Mouse (Mus musculus) forebrain, embryonic 14.5 days (tissue): ENCODE data around the gene Stab2. TPM values are rescaled to one million over a fixed set of nuclear protein-coding genes. Genes with fewer than 3 reads are reported as not detected.

ENCODE experiments used
- ATAC-seq: fragments of 200-750 bp; cut with Nextera tagmentation; 2 replicates; pipeline ENCODE4 v1.8.0; 2017; ENCODE audit warnings: mild to moderate bottlenecking, moderate library complexity
- DNase-seq: peaks from one replicate; pipeline ENCODE4 v3.0.0-alpha.2; 2015; ENCODE audit warnings: low spot score
- H3K27ac ChIP-seq: fragments of 300-500 bp; sonication (generic); 2 replicates; pipeline ENCODE4 v1.5.1; 2014; ENCODE audit warnings: low read depth, mild to moderate bottlenecking, control low read depth, low read length, moderate library complexity
- H3K27me3 ChIP-seq: fragments of 300-500 bp; sonication (generic); replicated peaks from 2 replicates; pipeline ENCODE4 v1.6.1; 2014; ENCODE audit warnings: low read length, control low read depth, mixed read lengths; ENCODE audit not compliant: control insufficient read depth, insufficient read depth
- H3K36me3 ChIP-seq: fragments of 300-500 bp; sonication (generic); 2 replicates; pipeline ENCODE4 v1.6.1; 2014; ENCODE audit warnings: low read length, control low read depth; ENCODE audit not compliant: control insufficient read depth, insufficient read depth
- H3K4me1 ChIP-seq: fragments of 300-500 bp; sonication (generic); 2 replicates; pipeline ENCODE4 v1.6.1; 2014; ENCODE audit warnings: antibody characterized with exemption, low read length, control low read depth; ENCODE audit not compliant: control insufficient read depth, insufficient read depth
- H3K4me2 ChIP-seq: fragments of 300-500 bp; sonication (generic); 2 replicates; pipeline ENCODE4 v1.6.1; 2014; ENCODE audit warnings: mild to moderate bottlenecking, control low read depth, low read length
- H3K4me3 ChIP-seq: fragments of 300-500 bp; sonication (generic); 2 replicates; pipeline ENCODE4 v1.5.1; 2014; ENCODE audit warnings: low read depth, low read length, control low read depth
- H3K9ac ChIP-seq: fragments of 300-500 bp; sonication (generic); 2 replicates; pipeline ENCODE4 v1.6.1; 2014; ENCODE audit warnings: mild to moderate bottlenecking, low read length, control low read depth, moderate library complexity
- H3K9me3 ChIP-seq: fragments of 300-500 bp; sonication (generic); replicated peaks from 2 replicates; pipeline ENCODE4 v1.6.1; 2016; ENCODE audit warnings: low read length, control low read depth, mixed read lengths; ENCODE audit not compliant: control insufficient read depth
- WGBS: fragments of 180-500 bp; shearing (Covaris S2); extraction: QIAGEN DNeasy Blood & Tissue Kit; methylation state at CpG from one replicate; pipeline ENCODE4 v1.1.7; 2014; 5-methylcytosine and 5-hydroxymethylcytosine counted together
- polyA plus RNA-seq: library from polyadenylated mRNA; unstranded; fragments of >200 nt; fragmentation: Nextera tagmentation; extraction: Ambion mirVana; gene quantifications from 2 replicates; pipeline ENCODE4 v1.2.1, GENCODE M21; 2014

Gene Stab2
- polyA plus RNA-seq, 1 experiment from 2014 or later = 0.25 TPM

DNA sequence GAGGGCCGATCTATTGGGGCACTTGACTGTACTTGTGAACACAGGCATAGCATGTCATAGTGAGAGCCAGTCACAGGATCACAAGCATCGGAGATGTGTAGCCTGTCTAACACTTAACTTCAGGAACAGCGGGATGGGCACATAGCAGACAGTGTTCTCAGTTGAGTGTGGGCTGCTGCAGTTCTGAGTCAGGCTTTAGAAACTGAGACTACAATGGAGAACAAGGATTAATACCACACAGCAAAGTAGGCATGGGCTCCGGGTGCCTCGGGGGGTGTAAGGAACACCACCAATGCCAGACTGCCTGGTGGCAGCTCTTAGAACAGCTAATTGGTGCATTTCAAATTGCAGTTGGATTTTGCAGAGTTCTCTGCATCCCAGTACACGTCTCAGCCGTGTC, 186.8 kb downstream of the Stab2 start:
- peaks cover 8% of the 10 kb centered on the region for H3K4me1 ChIP-seq
- no peak overlapping the region for H3K27ac ChIP-seq
- H3K9ac ChIP-seq = no peak overlapping the region
- WGBS = 87% methylated on average over 7 of the region's 7 CpGs
- H3K36me3 ChIP-seq = no peaks in the 10 kb centered on the region; the same call in 1 of the 2 replicates
- H3K4me3 ChIP-seq = no peak overlapping the region
- H3K9me3 ChIP-seq = no peaks in the 10 kb centered on the region
- DNase-seq (no peak), ATAC-seq (no peak)
- H3K4me2 ChIP-seq = no peak overlapping the region
- no peaks in the 10 kb centered on the region for H3K27me3 ChIP-seq

DNA sequence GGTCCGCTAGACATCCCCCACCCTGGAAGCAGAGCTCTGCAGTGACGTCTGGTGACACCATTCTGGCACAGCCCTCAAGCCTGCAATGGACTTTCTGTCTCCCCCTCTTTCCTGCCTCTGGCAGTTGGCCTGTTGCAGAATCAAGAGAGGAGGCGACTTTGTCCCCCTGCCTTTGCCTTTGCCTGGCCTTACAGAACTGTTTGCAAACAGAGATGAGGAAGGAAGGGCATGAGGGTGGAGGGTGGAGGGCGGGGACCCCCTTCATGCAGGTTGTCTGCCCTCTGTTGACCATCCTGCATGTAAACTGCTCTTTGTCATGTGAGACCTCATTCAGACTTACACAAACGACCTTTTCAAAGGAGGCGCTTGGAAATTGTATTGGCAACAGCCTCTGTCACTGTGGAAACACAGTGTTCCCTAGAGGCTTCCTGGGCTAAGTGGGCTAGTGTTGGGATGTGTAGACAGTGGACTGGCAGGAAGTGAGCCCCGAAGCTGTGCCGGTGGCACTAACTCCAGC, 188.1 kb downstream of the Stab2 start:
- Histone ChIP-seq H3K4me2 (no peak overlapping the region), H3K4me1 (peaks cover 6% of the 10 kb centered on the region), H3K27me3 (no peaks in the 10 kb centered on the region), H3K9me3 (no peaks in the 10 kb centered on the region), H3K9ac (no peak overlapping the region), H3K27ac (0 out of 2 replicates have a peak overlapping the region, but pooled peaks have one; percentile 17), H3K4me3 (no peak overlapping the region), H3K36me3 (no peaks in the 10 kb centered on the region; the same call in 1 of the 2 replicates)
- DNase-seq (peak; percentile 72), ATAC-seq (peak; percentile 76)
- WGBS = 16% methylated on average over 8 of the region's 8 CpGs

GRCm38 (mm10) chr10:86815133-86815532, 192.7 kb downstream of the Stab2 start:
- H3K4me3 ChIP-seq = no peak overlapping the region
- H3K9me3 ChIP-seq = no peaks in the 10 kb centered on the region
- no peak overlapping the region for H3K9ac ChIP-seq
- H3K4me2 ChIP-seq = no peak overlapping the region
- DNase-seq (no peak), ATAC-seq (no peak)
- no peaks in the 10 kb centered on the region for H3K36me3 ChIP-seq
- H3K27me3 ChIP-seq = no peaks in the 10 kb centered on the region
- H3K4me1 ChIP-seq = peaks cover 6% of the 10 kb centered on the region; the same call in 1 of the 2 replicates
- WGBS = 82% methylated on average over 7 of the region's 7 CpGs
- no peak overlapping the region for H3K27ac ChIP-seq

DNA sequence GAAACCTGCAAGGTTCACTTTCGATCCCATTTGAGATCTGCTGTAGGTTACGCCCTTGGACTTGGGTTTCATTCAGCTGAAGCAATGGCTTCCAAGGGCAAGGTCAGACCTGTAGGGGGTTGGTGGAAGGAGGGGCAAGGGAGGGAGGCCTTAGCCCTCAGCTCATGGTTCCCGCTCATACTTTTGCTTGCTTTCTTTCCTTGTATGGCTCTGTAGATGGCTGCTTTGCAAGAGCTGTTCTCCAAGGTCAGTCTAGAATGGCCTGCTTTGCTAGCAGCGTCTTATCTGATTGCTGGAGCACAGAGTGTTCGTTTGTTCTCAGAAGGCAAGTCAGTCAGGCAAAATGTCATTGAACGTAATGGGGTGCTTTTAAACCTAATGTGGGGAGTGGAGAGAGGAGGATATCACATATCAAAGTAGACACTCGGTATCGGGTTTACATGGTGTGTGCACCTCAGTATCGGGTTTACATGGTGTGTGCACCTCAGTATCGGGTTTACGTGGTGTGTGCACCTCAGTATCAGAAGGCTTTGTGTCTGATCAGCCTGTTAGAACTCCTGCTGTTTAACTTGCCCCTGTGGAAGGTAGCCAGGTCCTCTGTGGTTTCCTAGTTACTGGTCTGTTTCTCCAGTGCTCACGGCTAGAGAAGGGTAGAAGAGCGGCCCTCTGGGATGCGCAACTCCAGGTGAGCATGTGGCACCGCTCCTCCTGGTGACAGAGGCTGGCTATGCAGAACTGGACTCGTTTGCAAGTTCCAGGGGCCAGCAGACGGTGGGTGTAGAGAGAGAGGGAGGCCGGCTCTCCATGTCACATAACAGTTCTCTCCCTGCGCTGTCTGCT, 193.3 kb downstream of the Stab2 start:
- H3K27ac ChIP-seq = no peak overlapping the region
- no peaks in the 10 kb centered on the region for H3K36me3 ChIP-seq
- H3K9me3 ChIP-seq = no peaks in the 10 kb centered on the region
- no peak overlapping the region for H3K4me3 ChIP-seq
- no peak overlapping the region for H3K4me2 ChIP-seq
- no peak for ATAC-seq
- 83% methylated on average over 19 of the region's 19 CpGs for WGBS
- H3K27me3 ChIP-seq = no peaks in the 10 kb centered on the region
- DNase-seq = no peak
- H3K9ac ChIP-seq = no peak overlapping the region
- peaks cover 2% of the 10 kb centered on the region; the same call in 1 of the 2 replicates for H3K4me1 ChIP-seq

GRCm38 (mm10) chr10:86810612-86811011, 197.2 kb downstream of the Stab2 start:
- H3K4me3 ChIP-seq = no peak overlapping the region
- no peak overlapping the region for H3K9ac ChIP-seq
- ATAC-seq (no peak), DNase-seq (no peak)
- H3K4me2 ChIP-seq = no peak overlapping the region
- 88% methylated on average over 5 of the region's 5 CpGs for whole genome bisulfite sequencing
- H3K4me1 ChIP-seq = no peaks in the 10 kb centered on the region; the same call in 1 of the 2 replicates
- no peak overlapping the region for H3K27ac ChIP-seq
- H3K27me3 ChIP-seq = no peaks in the 10 kb centered on the region
- no peaks in the 10 kb centered on the region for H3K9me3 ChIP-seq
- no peaks in the 10 kb centered on the region for H3K36me3 ChIP-seq

DNA sequence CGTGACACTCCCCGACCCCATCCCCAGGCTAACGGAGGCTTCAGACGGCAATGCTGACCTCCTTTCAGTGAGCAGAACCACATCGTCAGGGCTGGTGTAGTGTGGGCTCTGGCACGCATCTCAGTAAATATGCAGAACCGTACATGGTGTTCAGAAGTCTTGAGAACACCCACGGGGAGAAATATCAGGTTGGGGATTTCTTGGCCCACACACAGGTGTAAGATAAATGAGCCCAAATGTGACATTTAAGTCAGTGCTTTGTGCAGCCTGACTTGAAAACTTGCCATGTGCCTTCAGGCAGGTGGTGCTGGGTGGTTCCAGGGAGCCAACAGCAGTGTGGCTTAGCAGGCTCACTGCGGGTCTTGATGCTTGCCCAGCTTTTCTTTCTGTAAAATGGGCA, 197.8 kb downstream of the Stab2 start:
- no peak overlapping the region for H3K4me3 ChIP-seq
- no peak overlapping the region for H3K27ac ChIP-seq
- DNase-seq = no peak
- H3K9me3 ChIP-seq = no peaks in the 10 kb centered on the region
- no peak overlapping the region for H3K9ac ChIP-seq
- no peak for ATAC-seq
- no peaks in the 10 kb centered on the region for H3K27me3 ChIP-seq
- H3K36me3 ChIP-seq = no peaks in the 10 kb centered on the region
- no peaks in the 10 kb centered on the region; the same call in 1 of the 2 replicates for H3K4me1 ChIP-seq
- H3K4me2 ChIP-seq = no peak overlapping the region
- WGBS = 85% methylated on average over 9 of the region's 9 CpGs

DNA sequence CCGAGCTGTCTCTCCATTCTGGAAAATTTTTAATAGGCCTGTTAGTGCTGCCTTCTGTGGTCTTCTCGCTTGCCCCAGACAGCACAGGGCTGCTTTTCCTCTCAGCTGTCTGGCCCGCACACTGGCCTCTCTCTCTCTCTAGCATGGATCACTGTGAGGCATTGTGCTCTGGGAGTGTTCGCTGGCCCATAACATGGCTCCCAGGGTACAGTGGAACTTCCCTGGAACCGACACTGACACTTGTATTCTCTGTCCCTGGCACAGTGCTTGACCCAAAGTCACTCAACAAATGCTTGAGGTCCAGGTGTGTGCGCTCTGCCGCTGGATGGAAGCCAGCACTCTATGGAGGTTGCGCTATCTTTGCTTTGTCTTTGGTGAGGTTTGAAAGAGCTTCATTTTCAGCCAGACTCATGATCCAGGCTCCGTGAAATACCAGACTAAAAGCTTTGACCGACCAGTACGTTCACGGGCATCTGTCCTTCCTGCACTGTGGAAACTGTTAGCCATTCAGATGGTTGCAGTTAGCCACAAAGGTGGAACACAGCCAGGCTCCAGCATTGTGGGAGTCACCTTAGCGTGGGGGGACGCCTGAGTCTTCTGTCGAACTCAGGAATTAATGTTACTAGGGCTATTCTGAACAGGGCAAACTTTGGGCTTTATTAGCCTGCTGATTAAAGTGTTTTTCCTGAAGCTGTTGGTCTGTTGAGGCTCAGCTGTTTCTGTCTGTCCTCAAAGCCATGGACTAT, 199.6 kb downstream of the Stab2 start:
- Histone ChIP-seq H3K9me3 (no peaks in the 10 kb centered on the region), H3K4me2 (no peak overlapping the region), H3K4me1 (no peaks in the 10 kb centered on the region; the same call in 1 of the 2 replicates), H3K9ac (no peak overlapping the region), H3K27ac (0 out of 2 replicates have a peak overlapping the region, but pooled peaks have one; percentile 14), H3K27me3 (no peaks in the 10 kb centered on the region), H3K4me3 (no peak overlapping the region), H3K36me3 (no peaks in the 10 kb centered on the region)
- no peak for ATAC-seq
- 68% methylated on average over 15 of the region's 15 CpGs for WGBS
- no peak for DNase-seq

DNA sequence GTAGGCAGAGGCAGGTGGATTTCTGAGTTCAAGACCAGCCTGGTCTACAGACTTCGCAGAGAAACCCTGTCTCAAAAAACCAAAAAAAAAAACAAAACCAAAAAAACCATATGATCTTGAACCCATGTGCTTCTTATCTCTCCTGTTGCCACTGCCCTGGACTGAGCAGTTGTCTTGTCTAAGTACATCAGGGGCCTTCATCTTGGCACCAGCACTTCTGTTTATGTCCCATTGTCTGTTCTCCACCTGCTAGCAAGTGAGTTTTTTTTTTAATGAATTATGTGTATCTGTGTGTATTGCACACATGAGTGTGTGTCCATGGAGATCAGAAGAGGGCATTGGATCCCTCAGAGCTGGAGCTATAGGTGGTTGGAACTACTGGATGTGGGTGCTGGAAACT, 200.5 kb downstream of the Stab2 start:
- no peaks in the 10 kb centered on the region for H3K36me3 ChIP-seq
- ATAC-seq (no peak), DNase-seq (no peak)
- no peaks in the 10 kb centered on the region for H3K9me3 ChIP-seq
- no peaks in the 10 kb centered on the region for H3K27me3 ChIP-seq
- H3K4me3 ChIP-seq = no peak overlapping the region
- H3K4me2 ChIP-seq = no peak overlapping the region
- no peak overlapping the region for H3K9ac ChIP-seq
- H3K4me1 ChIP-seq = no peaks in the 10 kb centered on the region; the same call in 1 of the 2 replicates
- WGBS = 100% methylated on average over 1 of the region's 1 CpGs
- H3K27ac ChIP-seq = no peak overlapping the region
